Mouse (Mus musculus) yolk sac, embryonic 10.5 days (tissue): ENCODE measurements around the gene Itga4.
A peak's percentile ranks its signal among the peaks of the same experiment; 100 is the strongest.

ENCODE experiments used
- DNase-seq: peaks from one replicate; pipeline ENCODE4 v3.0.0-alpha.2; 2017; ENCODE audit warnings: low spot score

The Itga4 gene

GRCm38 (mm10) chr2:79266480-79266879 is 11.3 kb downstream of the Itga4 start:
- no peak for DNase-seq

- no peak for DNase-seq
These were observed 12.0 kb downstream of the Itga4 start for GRCm38 (mm10) chr2:79267181-79267580.

- no peak for DNase-seq
These were observed 13.6 kb downstream of the Itga4 start for GRCm38 (mm10) chr2:79268863-79269262.

- DNase-seq, result peak; percentile 7
These were observed 14.9 kb downstream of the Itga4 start for GRCm38 (mm10) chr2:79270034-79270535.

GRCm38 (mm10) chr2:79271838-79272237 is 16.6 kb downstream of the Itga4 start:
- no peak for DNase-seq

GRCm38 (mm10) chr2:79278581-79278980 is 23.4 kb downstream of the Itga4 start:
- DNase-seq, result no peak

- no peak for DNase-seq
These were observed 29.0 kb downstream of the Itga4 start for GRCm38 (mm10) chr2:79284206-79284605.

- DNase-seq, result no peak
These were observed 34.9 kb downstream of the Itga4 start for GRCm38 (mm10) chr2:79290149-79290548.

GRCm38 (mm10) chr2:79291922-79292321 is 36.7 kb downstream of the Itga4 start:
- no peak for DNase-seq

GRCm38 (mm10) chr2:79292431-79292830 is 37.2 kb downstream of the Itga4 start:
- DNase-seq, result no peak

GRCm38 (mm10) chr2:79302398-79302797 is 47.2 kb downstream of the Itga4 start:
- DNase-seq, result no peak

- no peak for DNase-seq
These were observed 52.3 kb downstream of the Itga4 start for GRCm38 (mm10) chr2:79307549-79307948.

- no peak for DNase-seq
These were observed 54.4 kb downstream of the Itga4 start for GRCm38 (mm10) chr2:79309454-79310118.

GRCm38 (mm10) chr2:79312499-79312898 is 57.3 kb downstream of the Itga4 start:
- no peak for DNase-seq

GRCm38 (mm10) chr2:79315108-79315507 is 59.9 kb downstream of the Itga4 start:
- DNase-seq, result no peak

GRCm38 (mm10) chr2:79316182-79316880 is 61.1 kb downstream of the Itga4 start:
- no peak for DNase-seq

GRCm38 (mm10) chr2:79328079-79328478 is 72.9 kb downstream of the Itga4 start:
- no peak for DNase-seq

GRCm38 (mm10) chr2:79334661-79335060 is 79.4 kb downstream of the Itga4 start:
- DNase-seq, result no peak

- DNase-seq, result no peak
These were observed 80.9 kb downstream of the Itga4 start for GRCm38 (mm10) chr2:79336141-79336540.

- no peak for DNase-seq
These were observed 83.8 kb downstream of the Itga4 start for GRCm38 (mm10) chr2:79339003-79339402.

GRCm38 (mm10) chr2:79343115-79343514 is 87.9 kb downstream of the Itga4 start:
- DNase-seq, result no peak

GRCm38 (mm10) chr2:79351179-79352099 is 96.2 kb downstream of the Itga4 start:
- no peak for DNase-seq
